Mouse (Mus musculus) heart, embryonic 12.5 days (tissue): Measurements from ENCODE around the gene Srp54a. TPM values are rescaled to one million over a fixed set of nuclear protein-coding genes. Genes with fewer than 3 reads are reported as not detected.
"Not testable (repeated sequence)": the region's sequence is repeated elsewhere in the genome, so short reads cannot be mapped to it uniquely, and the experiment has no call there.

ENCODE experiments used
- ATAC-seq: fragments of 200-750 bp; cut with Nextera tagmentation; 2 replicates; pipeline ENCODE4 v1.8.0; 2017; ENCODE audit warnings: moderate TSS enrichment, moderate library complexity; ENCODE audit not compliant: insufficient number of reproducible peaks, low FRiP score
- H3K27ac ChIP-seq: fragments of 300-500 bp; sonication (generic); 2 replicates; pipeline ENCODE4 v1.5.1; 2016; ENCODE audit warnings: mild to moderate bottlenecking, moderate library complexity; ENCODE audit not compliant: poor library complexity, severe bottlenecking
- H3K27me3 ChIP-seq: fragments of 300-500 bp; sonication (generic); replicated peaks from 2 replicates; pipeline ENCODE4 v1.6.1; 2016; ENCODE audit warnings: mild to moderate bottlenecking, moderate library complexity
- H3K36me3 ChIP-seq: fragments of 300-500 bp; sonication (generic); 2 replicates; pipeline ENCODE4 v1.6.1; 2016; ENCODE audit warnings: mild to moderate bottlenecking, moderate library complexity
- H3K4me1 ChIP-seq: fragments of 300-500 bp; sonication (generic); replicated peaks from 2 replicates; pipeline ENCODE4 v1.6.1; 2016; ENCODE audit warnings: mild to moderate bottlenecking
- H3K4me2 ChIP-seq: fragments of 300-500 bp; sonication (generic); 2 replicates; pipeline ENCODE4 v1.6.1; 2016; ENCODE audit warnings: mild to moderate bottlenecking, moderate library complexity
- H3K4me3 ChIP-seq: fragments of 300-500 bp; sonication (generic); 2 replicates; pipeline ENCODE4 v1.5.1; 2016; ENCODE audit warnings: mild to moderate bottlenecking
- H3K9ac ChIP-seq: fragments of 300-500 bp; sonication (generic); 2 replicates; pipeline ENCODE4 v1.6.1; 2016; ENCODE audit warnings: mild to moderate bottlenecking, moderate library complexity
- H3K9me3 ChIP-seq: fragments of 300-500 bp; sonication (generic); replicated peaks from 2 replicates; pipeline ENCODE4 v1.6.1; 2016; ENCODE audit warnings: mild to moderate bottlenecking, moderate library complexity
- WGBS: fragments of 180-500 bp; shearing (Covaris S2); methylation state at CpG from one replicate; pipeline ENCODE4 v1.1.7; 2016; 5-methylcytosine and 5-hydroxymethylcytosine counted together
- polyA plus RNA-seq: library from polyadenylated mRNA; unstranded; fragments of >200 nt; fragmentation: Nextera tagmentation; extraction: Ambion mirVana; gene quantifications from 2 replicates; pipeline ENCODE4 v1.2.1, GENCODE M21; 2016

Gene Srp54a
- polyA plus RNA-seq, 1 experiment from 2014 or later = 126 TPM

- no peak overlapping the region for H3K27ac ChIP-seq
- 36% methylated on average over 6 of the region's 6 CpGs for WGBS
- H3K27me3 ChIP-seq = no peaks in the 10 kb centered on the region
- peaks cover 17% of the 10 kb centered on the region for H3K36me3 ChIP-seq
- H3K4me3 ChIP-seq = no peak overlapping the region
- no peak overlapping the region for H3K9ac ChIP-seq
- peaks cover 21% of the 10 kb centered on the region for H3K4me1 ChIP-seq
- peak; percentile 51; the same call in 1 of the 2 replicates for ATAC-seq
- H3K9me3 ChIP-seq = no peaks in the 10 kb centered on the region
- no peak overlapping the region for H3K4me2 ChIP-seq
These were observed 19.7 kb upstream of the Srp54a start for GRCm38 (mm10) chr12:55060212-55060898.

GRCm38 (mm10) chr12:55061006-55061405, 19.1 kb upstream of the Srp54a start:
- no peak overlapping the region for H3K4me3 ChIP-seq
- 78% methylated on average over 10 of the region's 10 CpGs for WGBS
- no peak overlapping the region for H3K27ac ChIP-seq
- peaks cover 14% of the 10 kb centered on the region for H3K36me3 ChIP-seq
- H3K9ac ChIP-seq = no peak overlapping the region
- ATAC-seq = no peak
- H3K4me1 ChIP-seq = peaks cover 21% of the 10 kb centered on the region
- H3K9me3 ChIP-seq = no peaks in the 10 kb centered on the region
- H3K4me2 ChIP-seq = no peak overlapping the region
- H3K27me3 ChIP-seq = no peaks in the 10 kb centered on the region

GRCm38 (mm10) chr12:55062141-55062540, 17.9 kb upstream of the Srp54a start:
- H3K4me2 ChIP-seq = no peak overlapping the region
- H3K27me3 ChIP-seq = no peaks in the 10 kb centered on the region
- WGBS = 93% methylated on average over 1 of the region's 1 CpGs
- H3K9me3 ChIP-seq = no peaks in the 10 kb centered on the region
- no peak overlapping the region for H3K9ac ChIP-seq
- peaks cover 14% of the 10 kb centered on the region for H3K36me3 ChIP-seq
- peaks cover 21% of the 10 kb centered on the region for H3K4me1 ChIP-seq
- H3K27ac ChIP-seq = no peak overlapping the region
- no peak overlapping the region for H3K4me3 ChIP-seq
- no peak for ATAC-seq

GRCm38 (mm10) chr12:55072495-55072894, 7.6 kb upstream of the Srp54a start:
- WGBS = 55% methylated on average over 4 of the region's 4 CpGs
- Histone ChIP-seq H3K27me3 (no peaks in the 10 kb centered on the region), H3K4me3 (no peak overlapping the region), H3K36me3 (peaks cover 3% of the 10 kb centered on the region), H3K27ac (no peak overlapping the region), H3K4me1 (peaks cover 4% of the 10 kb centered on the region), H3K4me2 (no peak overlapping the region), H3K9me3 (no peaks in the 10 kb centered on the region), H3K9ac (no peak overlapping the region)
- ATAC-seq = no peak

- Histone ChIP-seq H3K4me2 (0 out of 2 replicates have a peak overlapping the region, but pooled peaks have one; percentile 19), H3K4me1 (peaks cover 6% of the 10 kb centered on the region), H3K27me3 (no peaks in the 10 kb centered on the region), H3K36me3 (no peaks in the 10 kb centered on the region), H3K27ac (no peak overlapping the region), H3K9ac (no peak overlapping the region), H3K4me3 (no peak overlapping the region), H3K9me3 (no peaks in the 10 kb centered on the region)
- 46% methylated on average over 7 of the region's 7 CpGs for WGBS
- ATAC-seq = no peak
These were observed 6.4 kb upstream of the Srp54a start for GRCm38 (mm10) chr12:55073686-55074085.

- Histone ChIP-seq H3K27ac (no peak overlapping the region), H3K9me3 (no peaks in the 10 kb centered on the region), H3K27me3 (no peaks in the 10 kb centered on the region), H3K4me3 (no peak overlapping the region), H3K36me3 (no peaks in the 10 kb centered on the region), H3K9ac (no peak overlapping the region), H3K4me2 (no peak overlapping the region), H3K4me1 (peaks cover 6% of the 10 kb centered on the region)
- WGBS = 96% methylated on average over 2 of the region's 2 CpGs
- ATAC-seq = no peak
These were observed 4.8 kb upstream of the Srp54a start for GRCm38 (mm10) chr12:55075296-55075695.

GRCm38 (mm10) chr12:55078706-55079105, 1.4 kb upstream of the Srp54a start:
- H3K36me3 ChIP-seq, H3K9me3 ChIP-seq, H3K4me2 ChIP-seq, H3K27me3 ChIP-seq, H3K4me1 ChIP-seq, H3K4me3 ChIP-seq, H3K27ac ChIP-seq, ATAC-seq, H3K9ac ChIP-seq: not testable (repeated sequence)
- WGBS = 48% methylated on average over 2 of the region's 2 CpGs

GRCm38 (mm10) chr12:55080601-55080942, 510 bp downstream of the Srp54a start:
- 0% methylated on average over 25 of the region's 25 CpGs for WGBS
- H3K4me3 ChIP-seq = peak overlapping the region; percentile 96
- H3K4me1 ChIP-seq, H3K9me3 ChIP-seq, H3K36me3 ChIP-seq, H3K27me3 ChIP-seq: not testable (repeated sequence)
- peak overlapping the region; percentile 96 for H3K9ac ChIP-seq
- peak; percentile 61 for ATAC-seq
- H3K4me2 ChIP-seq = peak overlapping the region; percentile 70
- H3K27ac ChIP-seq = peak overlapping the region; percentile 96

- not testable (repeated sequence) for H3K4me3 ChIP-seq, H3K27me3 ChIP-seq, H3K4me1 ChIP-seq, H3K9me3 ChIP-seq, H3K4me2 ChIP-seq, H3K27ac ChIP-seq, H3K9ac ChIP-seq, H3K36me3 ChIP-seq, ATAC-seq
- 100% methylated on average over 1 of the region's 7 CpGs for WGBS
These were observed 12.1 kb downstream of the Srp54a start for GRCm38 (mm10) chr12:55092127-55092526.

GRCm38 (mm10) chr12:55112616-55113015, 32.6 kb downstream of the Srp54a start:
- not testable (repeated sequence) for H3K4me1 ChIP-seq, H3K4me2 ChIP-seq, H3K4me3 ChIP-seq, H3K36me3 ChIP-seq, H3K27ac ChIP-seq, H3K9me3 ChIP-seq, H3K9ac ChIP-seq, ATAC-seq, H3K27me3 ChIP-seq
- whole genome bisulfite sequencing = no CpG with 5 or more reads among the region's 7 CpGs

- not testable (repeated sequence) for H3K27ac ChIP-seq, H3K9ac ChIP-seq, H3K4me1 ChIP-seq, H3K27me3 ChIP-seq, H3K36me3 ChIP-seq, H3K4me2 ChIP-seq, H3K4me3 ChIP-seq, H3K9me3 ChIP-seq
- ATAC-seq = peak; percentile 98
- no CpG with 5 or more reads among the region's 40 CpGs for WGBS
These were observed 44.2 kb downstream of the Srp54a start, which contains the start of gene Fam177a for GRCm38 (mm10) chr12:55124242-55124641. Gene Fam177a (plus strand): TSS chr12:55124469.

GRCm38 (mm10) chr12:55124731-55125130, 44.7 kb downstream of the Srp54a start:
- ATAC-seq = peak; percentile 41
- no CpG with 5 or more reads among the region's 18 CpGs for WGBS
- not testable (repeated sequence) for H3K4me2 ChIP-seq, H3K9me3 ChIP-seq, H3K4me3 ChIP-seq, H3K9ac ChIP-seq, H3K27me3 ChIP-seq, H3K36me3 ChIP-seq, H3K27ac ChIP-seq, H3K4me1 ChIP-seq
